Mouse (Mus musculus) testis, adult 2 months (tissue): Measurements from ENCODE around the gene Npc1l1.

Experiments used
- CTCF ChIP-seq: fragments of 200-500 bp; IDR thresholded peaks from 2 replicates; pipeline ENCODE4 v1.5.1; 2012; ENCODE audit warnings: low read depth, mild to moderate bottlenecking, inconsistent platforms, low read length, moderate library complexity; ENCODE audit not compliant: control insufficient read depth, insufficient read depth, insufficient replicate concordance
- POLR2A ChIP-seq: fragments of 200-500 bp; IDR thresholded peaks from 2 replicates; pipeline ENCODE4 v1.6.1; 2012; ENCODE audit warnings: low read depth, mild to moderate bottlenecking, inconsistent platforms, low read length, moderate library complexity; ENCODE audit not compliant: control insufficient read depth

DNA sequence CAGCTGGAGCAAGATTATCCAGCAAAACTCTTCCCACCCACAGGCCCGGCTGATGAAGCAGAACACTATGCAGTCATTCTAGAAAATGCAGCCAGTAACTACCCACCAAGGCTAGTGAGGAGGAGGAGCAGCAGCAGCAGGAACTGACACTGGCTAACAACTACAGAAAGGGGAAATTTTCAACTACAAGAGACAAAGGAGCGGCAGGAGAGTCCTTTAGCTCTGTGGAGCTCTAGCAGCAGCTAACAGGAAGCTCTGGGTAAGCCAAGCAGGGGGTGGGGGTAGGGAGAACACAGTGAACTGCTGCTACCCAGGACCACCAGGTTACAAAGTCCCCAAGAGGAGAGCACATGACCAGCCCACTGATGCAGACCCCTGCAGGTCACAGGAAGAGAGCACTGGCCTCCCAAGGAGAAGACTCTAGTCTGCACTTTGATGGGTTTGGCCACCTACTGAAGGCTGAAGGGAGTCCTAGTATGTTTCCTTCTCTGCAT lies 51.2 kb downstream of the Npc1l1 start:
- TF ChIP-seq CTCF: no peak
- TF ChIP-seq POLR2A: no peak
